Mouse (Mus musculus): ENCODE results near the gene Zfp109. TPM values are rescaled to one million over a fixed set of nuclear protein-coding genes. Genes with fewer than 3 reads are reported as not detected.

Gene Zfp109
- total and polyA plus RNA-seq, 3 experiments = not detected

DNA sequence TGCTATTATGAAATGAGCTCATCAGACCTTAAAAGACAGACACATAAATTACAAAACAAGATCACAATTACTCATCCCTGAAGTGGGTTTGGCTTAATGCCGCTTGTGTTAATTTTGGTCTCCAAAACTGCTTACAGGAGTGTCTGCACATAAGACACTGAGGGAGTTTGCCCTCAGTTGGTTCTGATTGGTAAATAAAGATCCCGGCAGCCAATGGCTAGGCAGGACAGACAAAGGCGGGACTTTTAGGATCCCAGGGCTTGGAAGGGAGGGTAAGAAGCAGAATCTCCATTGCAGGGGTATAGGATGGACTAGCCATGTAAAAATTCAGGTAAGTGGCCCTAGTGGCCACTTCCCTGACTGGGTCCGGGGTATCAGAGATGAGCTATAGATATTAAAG is 40.4 kb downstream of the Zfp109 start:
- Histone ChIP-seq H3K27ac (ENCODE audit: insufficient read depth, low read depth) (no peak overlapping the region), H3K4me1 (ENCODE audit: control insufficient read depth in 1 of 2, insufficient read depth in 2 of 2) (no peaks in the 10 kb centered on the region), H3K9me3 (replicated peaks; ENCODE audit: low read length) (no peaks in the 10 kb centered on the region), H3K27me3 (replicated peaks) (peaks cover 50% of the 10 kb centered on the region), H3K4me3 (replicated peaks in 1 of 3; ENCODE audit: low read depth in 2 of 3, low read length in 2 of 3, poor library complexity in 1 of 3) (no peak overlapping the region), H3K4me2 (ENCODE audit: insufficient read depth, low read depth, poor library complexity, severe bottlenecking) (no peak overlapping the region), H3K79me2 (replicated peaks; ENCODE audit: control insufficient read depth, extremely low read depth, insufficient read depth, poor library complexity, severe bottlenecking) (no peaks in the 10 kb centered on the region), H3K9ac (ENCODE audit: insufficient read depth, low read depth) (no peak overlapping the region), H3K36me3 (replicated peaks in 1 of 2; ENCODE audit: control insufficient read depth in 1 of 2, insufficient read depth in 1 of 2, low read length in 1 of 2) (no peaks in the 10 kb centered on the region)
- TF ChIP-seq MYC (IDR thresholded peaks at IDR 0.05; ENCODE audit: low read depth, low read length) = no peak
- no peak for TF ChIP-seq ELF1 (IDR thresholded peaks at IDR 0.05; ENCODE audit: low read depth, low read length)
- no peak for TF ChIP-seq MEF2A (IDR thresholded peaks at IDR 0.05; ENCODE audit: borderline replicate concordance, low read depth, low read length)
- TF ChIP-seq CHD2 (IDR thresholded peaks at IDR 0.05; ENCODE audit: low read length) = no peak
- TF ChIP-seq IRF4 (IDR thresholded peaks at IDR 0.05; ENCODE audit: low read depth, low read length) = no peak
- TF ChIP-seq TCF12 (IDR thresholded peaks at IDR 0.05; ENCODE audit: low read depth, low read length) = no peak
- no peak for TF ChIP-seq PAX5 (IDR thresholded peaks at IDR 0.05; ENCODE audit: low read length)
- no peak for TF ChIP-seq CHD1 (IDR thresholded peaks at IDR 0.05; ENCODE audit: low read depth, low read length)
- no peak for TF ChIP-seq BHLHE40 (IDR thresholded peaks at IDR 0.05; ENCODE audit: low read depth, low read length)
- no peak for TF ChIP-seq KAT2A (IDR thresholded peaks at IDR 0.05; ENCODE audit: insufficient replicate concordance, low read length)
- TF ChIP-seq HCFC1 (IDR thresholded peaks at IDR 0.05; ENCODE audit: low read depth, low read length) = no peak
- no peak for TF ChIP-seq SIN3A (IDR thresholded peaks at IDR 0.05; ENCODE audit: low read length)
- TF ChIP-seq ZNF384 (IDR thresholded peaks at IDR 0.05; ENCODE audit: low read depth, low read length) = no peak
- TF ChIP-seq USF1 (IDR thresholded peaks at IDR 0.05; ENCODE audit: low read depth, low read length) = no peak
- no peak for TF ChIP-seq ZKSCAN1 (IDR thresholded peaks at IDR 0.05; ENCODE audit: borderline replicate concordance, low read depth, low read length)
- TF ChIP-seq E2F4 (IDR thresholded peaks at IDR 0.05; ENCODE audit: insufficient replicate concordance, low read depth, low read length) = no peak
- no peak for TF ChIP-seq CTCF (conservative IDR thresholded peaks at IDR 0.05 in 1 of 2, IDR thresholded peaks at IDR 0.05 in 1 of 2; ENCODE audit: low read depth in 2 of 2, low read length in 2 of 2)
- no peak for TF ChIP-seq ETS1 (conservative IDR thresholded peaks at IDR 0.05; ENCODE audit: low read depth, low read length)
- no peak for TF ChIP-seq GABPA (IDR thresholded peaks at IDR 0.05; ENCODE audit: insufficient replicate concordance, low read depth, low read length)
- in situ Hi-C loops (cut with MboI; ENCODE audit: low pct_ligation_motif_present, low pct_unique_long_range_greater_than_20kb, low sequenced_read_pairs) = no loop called here
- dilution Hi-C loops (cut with MboI; ENCODE audit: extremely low pct_ligation_motif_present, extremely low pct_unique_long_range_greater_than_20kb, low sequenced_read_pairs) = no loop called here
- no peak for DNase-seq (ENCODE audit: extremely low read depth)

DNA sequence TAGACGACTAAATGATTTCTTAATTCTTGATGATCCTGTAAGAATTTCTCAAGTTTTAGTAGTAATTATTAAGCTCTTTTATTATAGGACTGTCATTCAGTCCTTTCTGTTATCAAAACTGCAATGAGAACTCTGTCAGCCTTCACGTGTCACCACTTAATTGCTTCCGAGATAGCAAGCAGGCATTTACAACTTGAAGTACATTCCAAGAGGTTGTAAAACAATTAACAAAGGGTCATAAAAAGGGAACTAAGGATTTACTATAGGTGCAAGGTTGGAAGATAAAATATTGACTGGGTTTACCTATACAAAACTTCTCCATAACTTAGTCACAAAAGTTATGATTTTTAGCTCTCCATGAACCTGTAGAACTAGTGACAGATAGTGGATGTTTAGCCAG is 44.2 kb downstream of the Zfp109 start:
- no peaks in the 10 kb centered on the region for H3K9me3 ChIP-seq (replicated peaks; ENCODE audit: low read length)
- no peaks in the 10 kb centered on the region for H3K79me2 ChIP-seq (replicated peaks; ENCODE audit: control insufficient read depth, extremely low read depth, insufficient read depth, poor library complexity, severe bottlenecking)
- no peak overlapping the region for H3K4me3 ChIP-seq (replicated peaks in 1 of 3; ENCODE audit: low read depth in 2 of 3, low read length in 2 of 3, poor library complexity in 1 of 3)
- DNase-seq (ENCODE audit: extremely low read depth) = no peak
- in situ Hi-C loops (cut with MboI; ENCODE audit: low pct_ligation_motif_present, low pct_unique_long_range_greater_than_20kb, low sequenced_read_pairs) (no loop called here), dilution Hi-C loops (cut with MboI; ENCODE audit: extremely low pct_ligation_motif_present, extremely low pct_unique_long_range_greater_than_20kb, low sequenced_read_pairs) (no loop called here)
- TF ChIP-seq KAT2A (IDR thresholded peaks at IDR 0.05; ENCODE audit: insufficient replicate concordance, low read length) (no peak), UBTF (IDR thresholded peaks at IDR 0.05; ENCODE audit: low read depth, low read length) (no peak), ZNF384 (IDR thresholded peaks at IDR 0.05; ENCODE audit: low read depth, low read length) (no peak), USF2 (conservative IDR thresholded peaks at IDR 0.05; ENCODE audit: low read depth, low read length) (no peak), JUN (IDR thresholded peaks at IDR 0.05; ENCODE audit: insufficient read depth, low read depth, low read length) (no peak), ZMIZ1 (IDR thresholded peaks at IDR 0.05; ENCODE audit: low read depth, low read length) (no peak), POLR2A (IDR thresholded peaks at IDR 0.05; ENCODE audit: low read depth, low read length) (no peak), CHD1 (IDR thresholded peaks at IDR 0.05; ENCODE audit: low read depth, low read length) (no peak), ETS1 (conservative IDR thresholded peaks at IDR 0.05; ENCODE audit: low read depth, low read length) (no peak), IRF4 (IDR thresholded peaks at IDR 0.05; ENCODE audit: low read depth, low read length) (no peak), RCOR1 (conservative IDR thresholded peaks at IDR 0.05; ENCODE audit: low read depth, low read length) (no peak), TBP (conservative IDR thresholded peaks at IDR 0.05; ENCODE audit: low read depth, low read length) (no peak), ELF1 (IDR thresholded peaks at IDR 0.05; ENCODE audit: low read depth, low read length) (no peak), PAX5 (IDR thresholded peaks at IDR 0.05; ENCODE audit: low read length) (no peak), SIN3A (IDR thresholded peaks at IDR 0.05; ENCODE audit: low read length) (no peak), EP300 (IDR thresholded peaks at IDR 0.05; ENCODE audit: low read length) (no peak), CHD2 (IDR thresholded peaks at IDR 0.05; ENCODE audit: low read length) (no peak)
- H3K4me2 ChIP-seq (ENCODE audit: insufficient read depth, low read depth, poor library complexity, severe bottlenecking) = no peak overlapping the region
- no peaks in the 10 kb centered on the region for H3K36me3 ChIP-seq (replicated peaks in 1 of 2; ENCODE audit: control insufficient read depth in 1 of 2, insufficient read depth in 1 of 2, low read length in 1 of 2)
- H3K9ac ChIP-seq (ENCODE audit: insufficient read depth, low read depth) = no peak overlapping the region
- no peak overlapping the region for H3K27ac ChIP-seq (ENCODE audit: insufficient read depth, low read depth)
- peaks cover 17% of the 10 kb centered on the region for H3K27me3 ChIP-seq (replicated peaks)
- peaks cover 0 to 4% of the 10 kb centered on the region in 2 experiments; a peak in 2 of 4 replicates for H3K4me1 ChIP-seq (ENCODE audit: control insufficient read depth in 1 of 2, insufficient read depth in 2 of 2)

Measured in CH12.LX (cell line).